Mouse (Mus musculus) macrophage (primary cell): ENCODE data around the gene D430042O09Rik. TPM values are rescaled to one million over a fixed set of nuclear protein-coding genes. Genes with fewer than 3 reads are reported as not detected.

Source experiments
- H3K27ac ChIP-seq: fragments of 350-480 bp; formaldehyde crosslinking; 2 replicates; pipeline ENCODE4 v1.9.0; 2021
- H3K36me3 ChIP-seq: fragments of 350-480 bp; formaldehyde crosslinking; 2 replicates; pipeline ENCODE4 v1.9.0; 2021; ENCODE audit errors: inconsistent target
- H3K4me3 ChIP-seq: fragments of 350-480 bp; formaldehyde crosslinking; 2 replicates; pipeline ENCODE4 v1.9.0; 2021; ENCODE audit errors: inconsistent target
- H3K79me2 ChIP-seq: fragments of 350-480 bp; formaldehyde crosslinking; 2 replicates; pipeline ENCODE4 v1.9.0; 2021; ENCODE audit errors: inconsistent target
- WGBS: methylation state at CpG from one replicate; pipeline ENCODE4 v1.1.7; 2026; ENCODE audit warnings: inconsistent platforms; ENCODE audit not compliant: missing documents; 5-methylcytosine and 5-hydroxymethylcytosine counted together
- polyA plus RNA-seq: library from polyadenylated mRNA; stranded (reverse); fragments of 250-400 nt; gene quantifications from 3 replicates; pipeline ENCODE4 v1.2.4, GENCODE M21; 2018; ENCODE audit warnings: inconsistent platforms

The D430042O09Rik gene
- polyA plus RNA-seq, 1 experiment from 2014 or later, result 11.0 TPM

DNA sequence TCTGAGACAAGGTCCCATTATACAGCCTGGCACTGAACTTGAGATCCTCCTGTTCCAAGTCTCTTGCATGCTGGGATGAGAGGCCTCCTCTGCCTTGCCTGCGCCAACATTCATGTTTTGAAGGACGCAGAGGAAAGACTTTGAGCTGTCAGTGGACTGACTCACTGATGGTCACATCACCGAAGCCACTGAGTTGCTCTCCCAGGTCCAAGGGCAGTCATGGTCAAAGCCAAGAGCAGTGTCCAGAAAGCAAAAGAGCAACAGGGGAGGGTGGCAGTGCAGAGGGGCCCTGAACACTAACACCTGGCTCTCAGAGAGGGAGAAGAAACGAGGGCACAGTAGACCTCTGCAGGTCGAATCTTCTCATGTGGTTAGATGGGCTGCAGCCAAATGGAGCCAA lies 185.9 kb downstream of the D430042O09Rik start:
- WGBS, result 89% methylated on average over 5 of the region's 5 CpGs
- no peak overlapping the region for H3K4me3 ChIP-seq
- no peaks in the 10 kb centered on the region for H3K36me3 ChIP-seq
- H3K79me2 ChIP-seq, result no peaks in the 10 kb centered on the region
- H3K27ac ChIP-seq, result no peak overlapping the region

GRCm38 (mm10) chr7:125897059-125897458 lies 189.4 kb downstream of the D430042O09Rik start:
- Histone ChIP-seq H3K79me2 (no peaks in the 10 kb centered on the region), H3K36me3 (no peaks in the 10 kb centered on the region), H3K27ac (no peak overlapping the region), H3K4me3 (no peak overlapping the region)
- 87% methylated on average over 4 of the region's 4 CpGs for WGBS

DNA sequence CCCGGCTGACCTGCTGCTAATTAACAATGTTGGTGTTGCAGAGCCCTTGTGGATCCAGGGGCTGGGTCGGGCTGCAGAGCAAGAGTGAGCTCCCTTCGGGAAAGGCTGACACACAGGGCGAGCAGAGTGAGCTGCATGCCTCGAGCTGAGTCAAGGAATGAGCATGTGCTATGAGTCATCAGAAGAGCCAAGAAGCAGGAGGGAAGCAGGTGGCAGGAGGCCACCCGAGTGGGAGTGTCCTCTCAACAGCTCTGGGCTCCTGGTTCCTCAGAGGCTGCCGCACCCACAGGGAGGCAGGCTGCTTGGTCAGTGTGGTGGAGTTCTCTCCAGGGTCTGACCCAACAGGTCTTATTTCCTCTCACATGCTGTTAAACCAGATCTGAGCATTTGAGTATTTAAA lies 191.3 kb downstream of the D430042O09Rik start:
- WGBS, result 15% methylated on average over 7 of the region's 7 CpGs
- Histone ChIP-seq H3K36me3 (no peaks in the 10 kb centered on the region), H3K4me3 (no peak overlapping the region), H3K79me2 (no peaks in the 10 kb centered on the region), H3K27ac (no peak overlapping the region)

DNA sequence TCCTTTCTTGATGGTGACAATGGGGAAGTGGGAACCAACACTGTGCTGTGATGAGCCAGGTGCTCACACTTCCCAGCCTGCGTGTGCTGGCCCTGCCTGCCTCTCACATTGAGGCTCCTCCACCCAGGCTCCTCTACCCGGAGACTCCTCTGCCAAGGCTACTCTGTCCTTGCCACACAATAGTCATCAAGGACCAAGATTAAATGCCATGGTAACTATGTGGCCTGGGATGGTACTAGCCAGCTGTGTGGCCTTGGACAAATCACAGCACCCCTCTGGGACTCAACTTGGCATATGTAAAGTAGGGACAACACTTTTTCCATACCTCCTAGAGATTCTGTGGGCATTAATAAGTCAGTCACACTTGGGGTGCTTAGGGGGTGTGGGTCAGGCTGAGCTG lies 192.2 kb downstream of the D430042O09Rik start:
- 67% methylated on average over 2 of the region's 2 CpGs for WGBS
- no peaks in the 10 kb centered on the region for H3K36me3 ChIP-seq
- H3K4me3 ChIP-seq, result no peak overlapping the region
- no peak overlapping the region for H3K27ac ChIP-seq
- H3K79me2 ChIP-seq, result no peaks in the 10 kb centered on the region

GRCm38 (mm10) chr7:125900386-125901161 lies 192.9 kb downstream of the D430042O09Rik start:
- Histone ChIP-seq H3K27ac (no peak overlapping the region), H3K4me3 (no peak overlapping the region), H3K79me2 (no peaks in the 10 kb centered on the region), H3K36me3 (no peaks in the 10 kb centered on the region)
- WGBS, result 73% methylated on average over 13 of the region's 13 CpGs

- H3K36me3 ChIP-seq, result no peaks in the 10 kb centered on the region
- WGBS, result 31% methylated on average over 4 of the region's 5 CpGs
- no peak overlapping the region for H3K27ac ChIP-seq
- no peaks in the 10 kb centered on the region for H3K79me2 ChIP-seq
- H3K4me3 ChIP-seq, result no peak overlapping the region
Measured at GRCm38 (mm10) chr7:125920801-125921200, 213.1 kb downstream of the D430042O09Rik start.

- H3K79me2 ChIP-seq, result no peaks in the 10 kb centered on the region
- WGBS, result 89% methylated on average over 5 of the region's 5 CpGs
- no peak overlapping the region for H3K27ac ChIP-seq
Measured at GRCm38 (mm10) chr7:125924044-125924443, 216.4 kb downstream of the D430042O09Rik start.

More at GRCm38 (mm10) chr7:125924044-125924443, 216.4 kb downstream of the D430042O09Rik start:
- Histone ChIP-seq H3K36me3 (no peaks in the 10 kb centered on the region), H3K4me3 (no peak overlapping the region)

Other genes starting within 250 kb of the D430042O09Rik start
- gene Nsmce1, start 216.3 kb upstream of the D430042O09Rik start, polyA plus RNA-seq, result 20.1 to 42.2 TPM (median 29.6 TPM) in 3 replicates
- 95.1 to 123 TPM (median 99.7 TPM) in 3 replicates for gene Il4ra, start 155.8 kb upstream of the D430042O09Rik start, polyA plus RNA-seq
- 34.1 to 93.4 TPM (median 46.8 TPM) in 3 replicates for gene Il21r, start 104.5 kb upstream of the D430042O09Rik start, polyA plus RNA-seq
- 23.1 to 42.4 TPM (median 24.8 TPM) in 3 replicates for gene Gtf3c1, start 108 bp upstream of the D430042O09Rik start, polyA plus RNA-seq